Mouse (Mus musculus) testis, adult 2 months (tissue): ENCODE results near the gene Dhh. TPM values are rescaled to one million over a fixed set of nuclear protein-coding genes. Genes with fewer than 3 reads are reported as not detected.
"Not testable (repeated sequence)": the region's sequence is repeated elsewhere in the genome, so short reads cannot be mapped to it uniquely, and the experiment has no call there.

Experiments
- H3K27ac ChIP-seq: fragments of 200-500 bp; 2 replicates; pipeline ENCODE4 v1.5.1; 2012; ENCODE audit warnings: low read depth, low read length; ENCODE audit not compliant: control insufficient read depth, insufficient read depth
- H3K27me3 ChIP-seq: fragments of 200-500 bp; 2 replicates; pipeline ENCODE4 v1.6.1; 2012; ENCODE audit warnings: mild to moderate bottlenecking, low read length, moderate library complexity; ENCODE audit not compliant: control insufficient read depth, insufficient read depth
- H3K36me3 ChIP-seq: fragments of 200-500 bp; 2 replicates; pipeline ENCODE4 v1.6.1; 2012; ENCODE audit warnings: mild to moderate bottlenecking, low read length; ENCODE audit not compliant: control insufficient read depth, insufficient read depth
- H3K4me1 ChIP-seq: fragments of 200-500 bp; 2 replicates; pipeline ENCODE4 v1.6.1; 2012; ENCODE audit warnings: low read length; ENCODE audit not compliant: control insufficient read depth, insufficient read depth
- H3K4me3 ChIP-seq: fragments of 200-500 bp; 2 replicates; pipeline ENCODE4 v1.5.1; 2012; ENCODE audit warnings: low read depth, mild to moderate bottlenecking, low read length, moderate library complexity, mixed read lengths; ENCODE audit not compliant: control insufficient read depth
- CTCF ChIP-seq: fragments of 200-500 bp; IDR thresholded peaks from 2 replicates; pipeline ENCODE4 v1.5.1; 2012; ENCODE audit warnings: low read depth, mild to moderate bottlenecking, inconsistent platforms, low read length, moderate library complexity; ENCODE audit not compliant: control insufficient read depth, insufficient read depth, insufficient replicate concordance
- POLR2A ChIP-seq: fragments of 200-500 bp; IDR thresholded peaks from 2 replicates; pipeline ENCODE4 v1.6.1; 2012; ENCODE audit warnings: low read depth, mild to moderate bottlenecking, inconsistent platforms, low read length, moderate library complexity; ENCODE audit not compliant: control insufficient read depth
- polyA plus RNA-seq: library from polyadenylated mRNA; depleted of rRNA; stranded (reverse); fragments of >200 nt; gene quantifications from 2 replicates; pipeline ENCODE4 v1.2.3, GENCODE M21; 2012

Gene Dhh
- polyA plus RNA-seq, 1 experiment = 10.8 TPM

DNA sequence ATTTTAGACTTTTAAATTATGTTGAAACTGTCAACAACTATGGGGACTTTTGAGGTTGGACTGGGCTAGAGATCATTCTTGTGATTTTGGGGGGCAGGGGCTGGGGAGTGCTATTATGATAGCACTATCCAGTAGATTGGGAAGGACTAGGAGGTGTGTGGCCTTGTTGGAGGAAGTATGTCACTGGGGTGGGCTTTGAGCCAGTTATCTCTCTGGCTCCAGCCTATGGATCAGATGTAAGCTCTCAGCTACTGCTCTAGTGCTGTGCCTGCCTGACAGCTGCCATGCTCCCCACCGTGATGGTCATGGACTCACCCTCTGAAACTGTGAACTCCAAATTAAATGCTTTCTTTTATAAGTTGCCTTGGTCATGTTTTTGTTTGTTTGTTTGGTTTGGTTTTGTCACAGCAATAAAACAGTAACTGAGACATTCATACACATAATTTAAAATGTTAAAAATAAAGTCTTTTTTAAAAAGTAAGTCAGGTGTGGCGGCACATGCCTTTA lies 24.7 kb upstream of the Dhh start:
- no peak for TF ChIP-seq POLR2A
- TF ChIP-seq CTCF = no peak
- H3K27me3 ChIP-seq = no peaks in the 10 kb centered on the region
- H3K27ac ChIP-seq = no peak overlapping the region
- no peaks in the 10 kb centered on the region for H3K36me3 ChIP-seq
- no peak overlapping the region for H3K4me3 ChIP-seq
- peaks cover 2% of the 10 kb centered on the region; the same call in 1 of the 2 replicates for H3K4me1 ChIP-seq

DNA sequence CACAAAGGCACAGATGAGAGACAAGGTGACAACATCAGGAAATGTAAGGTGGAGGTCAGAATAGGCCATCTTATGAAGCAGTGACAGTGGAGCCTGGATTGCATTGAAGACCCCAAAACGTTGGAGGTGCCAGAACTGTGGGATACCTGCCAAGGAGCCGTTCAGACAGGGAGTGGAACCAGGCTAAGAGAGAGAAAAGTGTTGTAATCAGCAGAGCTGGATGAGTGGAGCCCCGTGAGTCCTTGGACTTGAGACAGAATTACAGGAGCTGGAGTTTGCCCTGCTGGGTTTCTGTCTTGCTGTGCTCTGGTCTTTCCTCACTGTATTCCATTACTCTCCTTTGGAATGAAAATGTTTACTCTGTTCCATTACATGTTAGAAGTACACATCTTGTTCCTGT lies 24.2 kb upstream of the Dhh start:
- Histone ChIP-seq H3K27me3 (no peaks in the 10 kb centered on the region), H3K36me3 (no peaks in the 10 kb centered on the region), H3K27ac (no peak overlapping the region), H3K4me1 (peaks cover 2% of the 10 kb centered on the region; the same call in 1 of the 2 replicates), H3K4me3 (no peak overlapping the region)
- TF ChIP-seq POLR2A = no peak
- TF ChIP-seq CTCF = no peak

GRCm38 (mm10) chr15:98921510-98921909 lies 23.2 kb upstream of the Dhh start:
- H3K4me3 ChIP-seq = no peak overlapping the region
- H3K27ac ChIP-seq = no peak overlapping the region
- H3K4me1 ChIP-seq = peaks cover 2% of the 10 kb centered on the region; the same call in 1 of the 2 replicates
- TF ChIP-seq POLR2A (no peak), CTCF (no peak)
- H3K36me3 ChIP-seq = no peaks in the 10 kb centered on the region
- no peaks in the 10 kb centered on the region for H3K27me3 ChIP-seq

DNA sequence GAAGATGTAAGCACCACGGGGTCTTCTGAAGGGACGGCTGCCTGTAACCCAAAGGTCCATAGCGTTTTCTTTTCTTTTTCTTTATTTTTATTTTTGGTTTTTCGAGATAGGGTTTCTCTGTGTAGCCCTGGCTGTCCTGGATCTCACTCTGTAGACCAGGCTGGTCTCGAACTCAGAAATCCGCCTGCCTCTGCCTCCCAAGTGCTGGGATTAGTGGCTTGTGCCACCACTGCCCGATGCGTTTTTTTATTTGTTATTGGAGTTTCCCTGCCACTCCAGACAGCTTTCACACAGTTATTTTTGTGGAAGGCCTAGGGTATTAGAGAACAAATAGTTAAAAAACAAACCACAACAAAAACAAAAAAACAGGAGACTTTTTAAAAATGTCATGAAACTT lies 20.2 kb upstream of the Dhh start:
- H3K27ac ChIP-seq = peak overlapping the region; percentile 85
- not testable (repeated sequence) for H3K4me1 ChIP-seq, H3K36me3 ChIP-seq, H3K27me3 ChIP-seq
- H3K4me3 ChIP-seq = peak overlapping the region; percentile 97

DNA sequence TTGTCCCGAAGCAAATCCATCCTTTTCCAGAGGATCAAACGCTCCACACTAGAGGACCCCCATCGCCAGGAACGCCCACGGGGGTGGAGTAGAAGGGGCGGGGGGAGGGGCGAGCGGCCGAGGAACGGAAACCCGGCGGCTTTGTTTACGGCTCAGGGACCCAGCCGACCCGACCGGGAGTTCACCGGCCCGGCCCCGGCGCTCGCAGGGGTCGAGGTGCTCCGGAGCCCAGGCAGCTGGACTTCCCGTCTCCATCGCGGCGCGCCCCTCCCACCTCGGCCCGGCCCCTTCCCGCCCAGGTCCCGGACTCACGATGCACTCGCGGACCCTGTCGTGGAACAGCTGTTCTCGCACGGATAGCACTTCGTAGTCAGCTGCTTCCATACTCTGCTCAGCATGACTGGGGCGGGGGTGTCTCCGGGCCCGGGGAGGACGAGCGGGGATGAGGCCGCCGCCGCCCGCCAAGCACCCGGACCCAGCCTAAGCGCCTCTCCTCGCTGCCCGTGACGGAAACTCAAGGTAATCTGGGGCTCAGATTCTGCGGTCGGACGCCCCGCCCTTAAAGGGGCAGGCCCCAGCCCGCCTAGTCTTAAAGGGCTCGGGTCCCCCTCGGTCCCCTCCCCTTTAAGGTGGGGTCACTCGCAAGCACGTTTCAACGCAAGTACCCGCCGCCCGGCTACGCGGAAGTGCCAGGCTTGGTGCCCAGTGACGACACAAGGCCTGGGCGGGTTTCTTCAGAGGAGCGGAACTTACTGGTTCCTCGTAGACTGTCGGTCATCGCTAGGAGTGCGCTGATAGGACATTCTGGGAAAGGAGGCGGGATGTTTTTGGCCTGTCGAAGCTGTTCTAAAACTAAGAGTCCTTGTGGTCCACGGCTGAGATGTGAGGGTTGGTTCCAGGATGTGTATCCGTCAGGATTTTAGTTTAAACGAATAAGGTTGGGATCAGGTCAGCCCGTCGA lies 19.5 kb upstream of the Dhh start, which contains the start of gene Lmbr1l:
Gene Lmbr1l, minus strand, starts transcription at position 694 of the 961 bp plus-strand sequence.
- Histone ChIP-seq H3K36me3 (peaks cover 4% of the 10 kb centered on the region), H3K27ac (peak within 1 kb of the TSS; percentile 87), H3K4me3 (peak within 1 kb of the TSS; percentile 97), H3K27me3 (no peaks in the 10 kb centered on the region), H3K4me1 (peaks cover 7% of the 10 kb centered on the region)
- TF ChIP-seq CTCF = no peak
- peak; percentile 83 for TF ChIP-seq POLR2A

DNA sequence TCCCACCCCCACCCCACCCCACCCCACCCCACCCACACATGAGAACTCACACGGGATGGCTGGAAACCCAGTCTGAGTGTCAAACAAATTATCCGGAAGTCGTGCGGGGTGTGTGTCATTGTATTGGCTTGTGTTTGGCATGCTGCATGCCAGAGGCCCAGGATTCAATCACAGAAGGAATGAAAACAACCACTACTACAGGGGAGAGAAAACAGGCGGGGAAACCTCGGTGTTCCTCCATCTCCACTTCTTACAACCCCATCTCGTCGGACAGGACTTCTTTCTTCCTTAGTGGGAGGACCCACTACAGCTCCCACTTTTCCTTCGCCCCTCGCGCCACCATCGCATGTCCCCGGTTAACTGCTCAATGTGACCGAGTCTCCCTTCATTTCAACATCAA lies 18.8 kb upstream of the Dhh start:
- Histone ChIP-seq H3K27ac (peak overlapping the region; percentile 87), H3K4me1 (peaks cover 7% of the 10 kb centered on the region), H3K4me3 (peak overlapping the region; percentile 97), H3K27me3 (no peaks in the 10 kb centered on the region), H3K36me3 (peaks cover 4% of the 10 kb centered on the region)
- TF ChIP-seq CTCF (no peak), POLR2A (no peak)

GRCm38 (mm10) chr15:98916016-98916415 lies 17.7 kb upstream of the Dhh start:
- Histone ChIP-seq H3K27me3 (no peaks in the 10 kb centered on the region), H3K36me3 (peaks cover 4% of the 10 kb centered on the region), H3K4me1 (peaks cover 6% of the 10 kb centered on the region), H3K4me3 (peak overlapping the region; percentile 97), H3K27ac (no peak overlapping the region)
- TF ChIP-seq CTCF (no peak), POLR2A (no peak)
